Mouse (Mus musculus) spleen, adult 2 months (tissue): Measurements from ENCODE around the gene Rhoc.
"Not testable (repeated sequence)": the region's sequence is repeated elsewhere in the genome, so short reads cannot be mapped to it uniquely, and the experiment has no call there.

ENCODE experiments used
- CTCF ChIP-seq: fragments of 200-500 bp; IDR thresholded peaks from 2 replicates; pipeline ENCODE4 v1.5.1; 2011; ENCODE audit warnings: mild to moderate bottlenecking, inconsistent platforms; ENCODE audit not compliant: insufficient read depth, insufficient read length, insufficient replicate concordance; ENCODE audit errors: extremely low read depth
- POLR2A ChIP-seq: fragments of 200-500 bp; IDR thresholded peaks from 2 replicates; pipeline ENCODE4 v1.6.1; 2011; ENCODE audit warnings: low read depth, low read length, inconsistent platforms

DNA sequence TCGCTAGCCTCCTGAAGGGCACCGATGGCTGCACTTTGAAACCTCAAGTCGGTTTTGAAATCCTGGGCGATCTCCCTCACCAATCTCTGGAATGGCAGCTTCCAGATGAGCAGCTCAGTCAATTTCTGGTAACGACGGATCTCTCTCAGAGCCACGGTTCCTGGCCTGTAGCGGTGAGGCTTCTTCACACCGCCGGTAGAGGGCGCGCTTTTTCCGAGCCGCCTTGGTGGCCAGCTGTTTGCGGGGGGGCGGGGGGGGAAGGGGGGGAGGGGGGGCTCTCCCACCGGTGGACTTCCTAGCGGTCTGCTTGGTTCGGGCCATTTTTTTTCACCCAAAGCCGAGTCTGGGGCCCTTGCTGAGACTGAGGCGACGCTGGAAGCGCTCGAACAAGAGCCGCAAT is 35.3 kb upstream of the Rhoc start:
- not testable (repeated sequence) for TF ChIP-seq POLR2A
- TF ChIP-seq CTCF, result 0 out of 2 replicates have a peak, but pooled peaks have one; percentile 19
